Mouse (Mus musculus): ENCODE data around the gene Neurl1a.

GRCm38 (mm10) chr19:47286886-47287450 is 108.3 kb downstream of the Neurl1a start:
- no peak for TF ChIP-seq CTCF (IDR thresholded peaks at IDR 0.05; ENCODE audit: low read depth, low read length)
- TF ChIP-seq POLR2A (IDR thresholded peaks at IDR 0.05; ENCODE audit: extremely low read depth, insufficient read depth, low read length), result no peak

Measured in liver, adult 2 months (tissue).